Mouse (Mus musculus) limb, embryonic 11.5 days (tissue): ENCODE results near the gene Ciao1. TPM values are rescaled to one million over a fixed set of nuclear protein-coding genes. Genes with fewer than 3 reads are reported as not detected.

ENCODE experiments used
- polyA plus RNA-seq: library from polyadenylated mRNA; unstranded; fragments of >200 nt; fragmentation: Nextera tagmentation; extraction: Ambion mirVana; gene quantifications from 2 replicates; pipeline ENCODE4 v1.2.1, GENCODE M21; 2014

Gene Ciao1
- polyA plus RNA-seq, 1 experiment from 2014 or later, result 61.2 TPM

Other genes starting within 250 kb of the Ciao1 start
- gene Ap4e1, start 239.1 kb downstream of the Ciao1 start, polyA plus RNA-seq, result 7.6 and 9.6 TPM in 2 replicates
- 33.3 and 33.6 TPM in 2 replicates for gene Blvra, start 177.2 kb downstream of the Ciao1 start, polyA plus RNA-seq
- gene Ncaph, start 113.9 kb downstream of the Ciao1 start, polyA plus RNA-seq, result 130 and 144 TPM in 2 replicates
- gene Itpripl1, start 104.4 kb downstream of the Ciao1 start, polyA plus RNA-seq, result 17.5 and 19.6 TPM in 2 replicates
- gene 1810024B03Rik, start 39.5 kb downstream of the Ciao1 start, polyA plus RNA-seq, result 1.9 and 2.1 TPM in 2 replicates
- gene Snrnp200, start 39.4 kb downstream of the Ciao1 start, polyA plus RNA-seq, result 100 and 120 TPM in 2 replicates
- gene Tmem127, start 92 bp upstream of the Ciao1 start, polyA plus RNA-seq, result 17.0 and 20.8 TPM in 2 replicates
- 77.8 and 83.2 TPM in 2 replicates for gene Stard7, start 22.4 kb upstream of the Ciao1 start, polyA plus RNA-seq
- 5.8 and 6.5 TPM in 2 replicates for gene Dusp2, start 88.3 kb upstream of the Ciao1 start, polyA plus RNA-seq
- not detected in 2 replicates for gene Astl, start 90.8 kb upstream of the Ciao1 start, polyA plus RNA-seq
- gene Adra2b, start 115.4 kb upstream of the Ciao1 start, polyA plus RNA-seq, result 2.2 and 2.6 TPM in 2 replicates
- gene Gpat2, start 177.4 kb upstream of the Ciao1 start, polyA plus RNA-seq, result 0.09 TPM in 1 of 2 replicates, not detected in the other
- 20.7 and 28.3 TPM in 2 replicates for gene Fahd2a, start 196.7 kb upstream of the Ciao1 start, polyA plus RNA-seq